Mouse (Mus musculus) fibroblast of lung, adult 2 months (primary cell): ENCODE measurements around the gene Hes7.

ENCODE experiments used
- DNase-seq: peaks from one replicate; pipeline ENCODE4 v3.0.0-alpha.2; 2011; ENCODE audit warnings: low read depth

The Hes7 gene

GRCm38 (mm10) chr11:69119446-69120155 lies 603 bp upstream of the Hes7 start:
- DNase-seq: no peak

GRCm38 (mm10) chr11:69121001-69121740 lies 967 bp downstream of the Hes7 start:
- no peak for DNase-seq

- no peak for DNase-seq
These were observed 1.6 kb downstream of the Hes7 start for GRCm38 (mm10) chr11:69121741-69122335.

GRCm38 (mm10) chr11:69122336-69122951 lies 2.2 kb downstream of the Hes7 start, which contains the start of gene 9130213A22Rik:
Gene 9130213A22Rik, minus strand, starts transcription at chr11:69122589.
- peak; percentile 50 for DNase-seq

- peak; percentile 66 for DNase-seq
These were observed 3.0 kb downstream of the Hes7 start for GRCm38 (mm10) chr11:69123056-69123692.

- DNase-seq: peak; percentile 82
These were observed 3.7 kb downstream of the Hes7 start for GRCm38 (mm10) chr11:69123693-69124497.

- DNase-seq: no peak
These were observed 4.3 kb downstream of the Hes7 start for GRCm38 (mm10) chr11:69124498-69124847.

- DNase-seq: peak; percentile 87
These were observed 5.0 kb downstream of the Hes7 start for GRCm38 (mm10) chr11:69125041-69125851.

- DNase-seq: no peak
These were observed 5.5 kb downstream of the Hes7 start, which contains the start of gene Aloxe3 for GRCm38 (mm10) chr11:69125852-69125918. Gene Aloxe3, plus strand, starts transcription at chr11:69125896.

GRCm38 (mm10) chr11:69125919-69126705 lies 5.9 kb downstream of the Hes7 start:
- no peak for DNase-seq

GRCm38 (mm10) chr11:69126706-69127095 lies 6.5 kb downstream of the Hes7 start:
- no peak for DNase-seq

- no peak for DNase-seq
These were observed 8.4 kb downstream of the Hes7 start for GRCm38 (mm10) chr11:69128426-69129122.

- DNase-seq: no peak
These were observed 13.3 kb downstream of the Hes7 start for GRCm38 (mm10) chr11:69133566-69133922.

GRCm38 (mm10) chr11:69133923-69134621 lies 13.9 kb downstream of the Hes7 start:
- DNase-seq: no peak

GRCm38 (mm10) chr11:69134622-69134968 lies 14.4 kb downstream of the Hes7 start:
- no peak for DNase-seq

GRCm38 (mm10) chr11:69135361-69135760 lies 15.2 kb downstream of the Hes7 start:
- no peak for DNase-seq

GRCm38 (mm10) chr11:69147546-69147945 lies 27.3 kb downstream of the Hes7 start:
- DNase-seq: no peak

- no peak for DNase-seq
These were observed 28.3 kb downstream of the Hes7 start for GRCm38 (mm10) chr11:69148451-69148960.

- DNase-seq: no peak
These were observed 29.5 kb downstream of the Hes7 start for GRCm38 (mm10) chr11:69149728-69150127.
